Comparison of ENCODE assay signal across 8 mouse cellular contexts in the genomic region with DNA sequence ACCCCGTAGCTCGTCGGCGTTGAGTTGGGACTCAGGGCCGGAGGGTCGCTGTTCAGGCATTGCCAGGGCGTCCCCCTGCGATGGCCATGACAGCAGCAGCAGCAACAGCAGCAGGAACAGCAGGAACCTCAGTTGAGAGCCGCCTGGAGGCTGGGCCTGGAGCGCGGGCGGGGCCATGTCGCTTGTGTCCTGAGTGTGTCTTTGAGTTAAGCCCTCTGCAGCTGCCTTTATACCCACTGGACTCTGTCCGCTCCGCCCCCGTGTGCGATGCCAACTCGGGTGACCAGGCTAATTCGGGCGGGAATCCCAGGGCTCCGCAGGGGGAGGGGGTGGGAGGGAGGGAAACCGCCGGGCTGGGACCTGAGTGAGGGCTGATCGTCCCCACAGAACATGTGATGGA. TPM values are rescaled to one million over a fixed set of nuclear protein-coding genes. Genes with fewer than 3 reads are reported as not detected.
DNase-seq lines count a peak whose midpoint lies in the region; ATAC-seq and TF ChIP-seq lines count a peak whose summit lies in the region.

No protein-coding gene starts in this region.

- H3K4me3 ChIP-seq in heart, postnatal 0 days (ENCODE audit: low read depth, low read length), result 0 out of 2 replicates have a peak overlapping the region, but pooled peaks have one; percentile 3
- peak overlapping the region; percentile 70 for H3K4me3 ChIP-seq in liver, adult 2 months (ENCODE audit: insufficient read depth, low read depth, low read length)

- H3K36me3 ChIP-seq in heart, postnatal 0 days (replicated peaks; ENCODE audit: control insufficient read depth, insufficient read depth, low read length), result no peaks in the 10 kb centered on the region
- H3K36me3 ChIP-seq in liver, adult 2 months (ENCODE audit: control insufficient read depth, insufficient read depth, low read length), result no peaks in the 10 kb centered on the region

- H3K27ac ChIP-seq in heart, postnatal 0 days (ENCODE audit: low read depth), result peak overlapping the region; percentile 7; the same call in 1 of the 2 replicates
- H3K27ac ChIP-seq in liver, adult 2 months (replicated peaks; ENCODE audit: insufficient read depth, low read depth, low read length), result peak overlapping the region; percentile 90

- 18% methylated on average over 24 of the region's 24 CpGs for WGBS in heart, postnatal 0 days
- WGBS in liver, adult 2 months, result 7% methylated on average over 24 of the region's 24 CpGs

- TF ChIP-seq EP300 in heart, postnatal 0 days (IDR thresholded peaks at IDR 0.05; ENCODE audit: low read depth), result no peak

- peak; percentile 96 for TF ChIP-seq POLR2A in liver, adult 2 months (IDR thresholded peaks at IDR 0.05; ENCODE audit: extremely low read depth, insufficient read depth, low read length)

- peak overlapping the region; percentile 32; the same call in 1 of the 2 replicates for H3K4me2 ChIP-seq in heart, postnatal 0 days (ENCODE audit: low read depth, low read length)

- no peak for TF ChIP-seq CTCF in heart, postnatal 0 days (IDR thresholded peaks at IDR 0.05; ENCODE audit: low read depth)
- no peak for TF ChIP-seq CTCF in liver, adult 2 months (IDR thresholded peaks at IDR 0.05; ENCODE audit: low read depth, low read length)

- no peaks in the 10 kb centered on the region for H3K27me3 ChIP-seq in heart, postnatal 0 days (ENCODE audit: control insufficient read depth, insufficient read depth, low read length)
- H3K27me3 ChIP-seq in liver, adult 2 months (ENCODE audit: control insufficient read depth, insufficient read depth, low read length), result no peaks in the 10 kb centered on the region

- peak; percentile 82 for DNase-seq in retina, postnatal 1 day
- DNase-seq in retina, embryonic 14.5 days (ENCODE audit: low spot score), result no peak
- DNase-seq in heart, postnatal 0 days (ENCODE audit: low spot score), result peak; percentile 37
- DNase-seq in liver, adult 2 months (ENCODE audit: extremely low read depth, low read depth, low spot score), result peak; percentile 89
- DNase-seq in urinary bladder, postnatal 10 days (ENCODE audit: low spot score), result no peak
- DNase-seq in cerebellum, postnatal 14 days, result no peak
- no peak for DNase-seq in thymus, postnatal 10 days (ENCODE audit: low spot score in 2 of 2)

- no peak overlapping the region for H3K9ac ChIP-seq in heart, postnatal 0 days (replicated peaks; ENCODE audit: low read depth, low read length)
- peak overlapping the region; percentile 86 for H3K9ac ChIP-seq in liver, adult 2 months (ENCODE audit: low read depth, low read length)

- no peaks in the 10 kb centered on the region for H3K9me3 ChIP-seq in heart, postnatal 0 days (replicated peaks; ENCODE audit: control insufficient read depth, low read length)

- peak; percentile 25 for ATAC-seq in heart, postnatal 0 days (ENCODE audit: insufficient read depth, low read depth)
- no peak for ATAC-seq in megakaryocyte-erythroid progenitor cell, adult 5-6 weeks (replicated peaks; ENCODE audit: low FRiP score, low TSS enrichment, poor library complexity, severe bottlenecking)

- no peaks in the 10 kb centered on the region for H3K79me2 ChIP-seq in liver, adult 2 months (ENCODE audit: control insufficient read depth, insufficient read depth, low read length)

- peaks cover 35% of the 10 kb centered on the region for H3K4me1 ChIP-seq in heart, postnatal 0 days (ENCODE audit: control insufficient read depth, insufficient read depth)
- peaks cover 29% of the 10 kb centered on the region for H3K4me1 ChIP-seq in liver, adult 2 months (ENCODE audit: control insufficient read depth, insufficient read depth, low read length)

RNA-seq across cellular contexts. Expression of gene Gdf15, which starts 0.8 kb away (rescaled TPM):
- total RNA-seq in heart, postnatal 0 days (2014; rRNA removed; ENCODE audit: low replicate concordance), result 0.15 and 5.4 TPM in 2 replicates
- 1.4 and 1.7 TPM in 2 replicates for polyA plus RNA-seq in heart, postnatal 0 days (2015; fragmentation: Nextera tagmentation; extraction: Ambion mirVana)
- total RNA-seq in liver, adult 2 months (2014; rRNA removed), result 5.8 and 12.6 TPM in 2 replicates
- 23.8 and 27.7 TPM in 2 replicates for polyA plus RNA-seq in liver, adult 2 months (2012; rRNA removed)
- not detected in 2 replicates for total RNA-seq in megakaryocyte-erythroid progenitor cell, adult 5-6 weeks (2014; fragmentation: Nextera tagmentation)
- total RNA-seq in megakaryocyte-erythroid progenitor cell, adult 5-6 weeks (2017), result not detected in 2 replicates

RNA-seq across cellular contexts. Expression of gene Lrrc25, which starts 15.5 kb away (rescaled TPM):
- total RNA-seq in heart, postnatal 0 days (2014; rRNA removed; ENCODE audit: low replicate concordance), result 1.5 and 2.2 TPM in 2 replicates
- 1.3 and 1.6 TPM in 2 replicates for polyA plus RNA-seq in heart, postnatal 0 days (2015; fragmentation: Nextera tagmentation; extraction: Ambion mirVana)
- 1.4 and 2.3 TPM in 2 replicates for total RNA-seq in liver, adult 2 months (2014; rRNA removed)
- polyA plus RNA-seq in liver, adult 2 months (2012; rRNA removed), result 2.5 and 7.0 TPM in 2 replicates
- 0.37 and 0.69 TPM in 2 replicates for total RNA-seq in megakaryocyte-erythroid progenitor cell, adult 5-6 weeks (2014; fragmentation: Nextera tagmentation)
- total RNA-seq in megakaryocyte-erythroid progenitor cell, adult 5-6 weeks (2017), result 0.15 and 0.61 TPM in 2 replicates

RNA-seq across cellular contexts. Expression of gene Ssbp4, which starts 22.8 kb away (rescaled TPM):
- total RNA-seq in heart, postnatal 0 days (2014; rRNA removed; ENCODE audit: low replicate concordance), result 107 and 143 TPM in 2 replicates
- polyA plus RNA-seq in heart, postnatal 0 days (2015; fragmentation: Nextera tagmentation; extraction: Ambion mirVana), result 55.6 and 57.3 TPM in 2 replicates
- 2.3 and 5.0 TPM in 2 replicates for total RNA-seq in liver, adult 2 months (2014; rRNA removed)
- 13.5 and 16.4 TPM in 2 replicates for polyA plus RNA-seq in liver, adult 2 months (2012; rRNA removed)
- 39.7 and 83.5 TPM in 2 replicates for total RNA-seq in megakaryocyte-erythroid progenitor cell, adult 5-6 weeks (2014; fragmentation: Nextera tagmentation)
- 77.5 and 98.5 TPM in 2 replicates for total RNA-seq in megakaryocyte-erythroid progenitor cell, adult 5-6 weeks (2017)

RNA-seq across cellular contexts. Expression of gene Pgpep1, which starts 28.8 kb away (rescaled TPM):
- 18.0 and 36.3 TPM in 2 replicates for total RNA-seq in heart, postnatal 0 days (2014; rRNA removed; ENCODE audit: low replicate concordance)
- polyA plus RNA-seq in heart, postnatal 0 days (2015; fragmentation: Nextera tagmentation; extraction: Ambion mirVana), result 26.9 and 29.1 TPM in 2 replicates
- total RNA-seq in liver, adult 2 months (2014; rRNA removed), result 39.1 and 42.6 TPM in 2 replicates
- 91.3 and 117 TPM in 2 replicates for polyA plus RNA-seq in liver, adult 2 months (2012; rRNA removed)
- total RNA-seq in megakaryocyte-erythroid progenitor cell, adult 5-6 weeks (2014; fragmentation: Nextera tagmentation), result 6.3 and 8.8 TPM in 2 replicates
- total RNA-seq in megakaryocyte-erythroid progenitor cell, adult 5-6 weeks (2017), result 4.6 and 5.1 TPM in 2 replicates

RNA-seq across cellular contexts. Expression of gene Isyna1, which starts 37.3 kb away (rescaled TPM):
- total RNA-seq in heart, postnatal 0 days (2014; rRNA removed; ENCODE audit: low replicate concordance), result 111 and 125 TPM in 2 replicates
- polyA plus RNA-seq in heart, postnatal 0 days (2015; fragmentation: Nextera tagmentation; extraction: Ambion mirVana), result 53.3 and 59.6 TPM in 2 replicates
- total RNA-seq in liver, adult 2 months (2014; rRNA removed), result 3.2 and 6.4 TPM in 2 replicates
- polyA plus RNA-seq in liver, adult 2 months (2012; rRNA removed), result 9.4 and 16.6 TPM in 2 replicates
- total RNA-seq in megakaryocyte-erythroid progenitor cell, adult 5-6 weeks (2014; fragmentation: Nextera tagmentation), result 74.1 and 91.0 TPM in 2 replicates
- total RNA-seq in megakaryocyte-erythroid progenitor cell, adult 5-6 weeks (2017), result 36.5 and 51.5 TPM in 2 replicates

Comparison
In these comparisons a context has a peak if more than half of its experiments do, and no peak if none do; other contexts are left out.
1. DNase-seq: peak in retina, postnatal 1 day (single experiment), heart, postnatal 0 days (single experiment) and liver, adult 2 months (single experiment); none in retina, embryonic 14.5 days (single experiment), urinary bladder, postnatal 10 days (single experiment), cerebellum, postnatal 14 days (0 of 2) and thymus, postnatal 10 days (0 of 2).